Mouse (Mus musculus) thymus, adult 2 months (tissue): ENCODE measurements around the gene Gm9903.

Experiments
- CTCF ChIP-seq: fragments of 200-500 bp; IDR thresholded peaks from 2 replicates; pipeline ENCODE4 v1.5.1; 2012; ENCODE audit warnings: mild to moderate bottlenecking, control low read depth, low read length, moderate library complexity, borderline replicate concordance; ENCODE audit not compliant: control insufficient read depth, poor library complexity, insufficient read depth; ENCODE audit errors: extremely low read depth
- POLR2A ChIP-seq: fragments of 200-500 bp; IDR thresholded peaks from 2 replicates; pipeline ENCODE4 v1.6.1; 2012; ENCODE audit warnings: mild to moderate bottlenecking, low read length, control low read depth, moderate library complexity; ENCODE audit not compliant: control insufficient read depth, poor library complexity, insufficient read depth; ENCODE audit errors: extremely low read depth

GRCm38 (mm10) chr5:33638826-33639225 lies 9.1 kb downstream of the Gm9903 start:
- TF ChIP-seq CTCF (no peak), POLR2A (no peak)
